Mouse (Mus musculus): ENCODE data around the gene Specc1. TPM values are rescaled to one million over a fixed set of nuclear protein-coding genes. Genes with fewer than 3 reads are reported as not detected.

The Specc1 gene
- total RNA-seq, 2 experiments from 2014 or later: 243 to 459 TPM

- ATAC-seq (replicated peaks; ENCODE audit: low FRiP score, poor library complexity, severe bottlenecking): no peak
These were observed 120.7 kb downstream of the Specc1 start for GRCm38 (mm10) chr11:62077157-62077865.

DNA sequence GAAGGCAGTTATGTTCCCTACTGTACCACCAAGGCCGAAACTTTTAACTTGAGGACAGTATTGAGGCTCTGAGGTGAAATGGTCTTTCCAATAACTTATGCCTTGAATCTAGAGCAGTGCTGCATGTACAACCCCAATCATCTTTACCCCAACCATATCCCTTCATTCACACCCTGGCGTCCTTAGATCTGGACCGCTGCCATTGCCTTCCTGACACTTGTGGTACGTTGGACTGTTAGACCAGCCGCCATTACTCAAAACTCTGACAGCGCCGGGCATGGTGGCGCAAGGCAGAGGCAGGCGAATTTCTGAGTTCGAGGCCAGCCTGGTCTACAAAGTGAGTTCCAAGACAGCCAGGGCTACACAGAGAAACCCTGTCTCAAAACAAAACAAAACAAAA, 121.8 kb downstream of the Specc1 start:
- no peak for ATAC-seq (replicated peaks; ENCODE audit: low FRiP score, poor library complexity, severe bottlenecking)

DNA sequence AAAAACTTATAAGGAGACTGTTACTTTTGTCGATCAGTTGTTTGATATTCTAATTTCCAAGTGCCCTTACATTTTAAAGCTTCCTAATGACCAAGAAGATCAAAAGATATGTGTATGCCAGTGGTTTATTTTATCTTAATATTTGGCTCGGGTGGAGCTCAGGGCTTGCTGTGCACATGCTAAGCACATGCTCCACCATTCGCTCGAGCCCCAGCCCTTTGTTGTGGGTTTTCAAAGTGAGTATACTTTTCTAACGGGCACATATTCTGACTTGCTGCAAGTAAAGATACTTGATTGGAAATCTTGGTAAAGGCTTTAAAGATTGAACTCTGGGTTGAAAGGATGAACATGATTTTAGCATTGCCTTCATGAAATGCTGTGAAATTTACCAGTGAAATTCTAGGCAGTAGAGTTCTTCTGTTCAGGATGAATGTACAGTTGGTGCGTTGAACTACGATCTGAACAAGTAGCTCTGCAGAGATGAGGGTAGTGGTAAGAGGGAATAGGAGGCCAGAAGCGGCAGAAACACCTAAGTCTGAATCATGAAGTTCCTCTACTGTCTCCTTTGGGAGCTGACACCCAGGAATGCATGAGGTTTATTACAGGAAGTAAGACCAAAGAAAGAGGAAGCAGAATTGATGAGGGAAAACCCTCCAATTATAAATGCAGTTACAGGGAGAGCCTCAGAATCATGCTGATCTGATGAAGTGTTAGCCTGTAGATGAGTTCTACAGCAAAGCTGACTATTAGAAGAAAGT, 122.7 kb downstream of the Specc1 start:
- no peak for ATAC-seq (replicated peaks; ENCODE audit: low FRiP score, poor library complexity, severe bottlenecking)

- no peak for ATAC-seq (replicated peaks; ENCODE audit: low FRiP score, poor library complexity, severe bottlenecking)
These were observed 123.9 kb downstream of the Specc1 start for GRCm38 (mm10) chr11:62080476-62080875.

DNA sequence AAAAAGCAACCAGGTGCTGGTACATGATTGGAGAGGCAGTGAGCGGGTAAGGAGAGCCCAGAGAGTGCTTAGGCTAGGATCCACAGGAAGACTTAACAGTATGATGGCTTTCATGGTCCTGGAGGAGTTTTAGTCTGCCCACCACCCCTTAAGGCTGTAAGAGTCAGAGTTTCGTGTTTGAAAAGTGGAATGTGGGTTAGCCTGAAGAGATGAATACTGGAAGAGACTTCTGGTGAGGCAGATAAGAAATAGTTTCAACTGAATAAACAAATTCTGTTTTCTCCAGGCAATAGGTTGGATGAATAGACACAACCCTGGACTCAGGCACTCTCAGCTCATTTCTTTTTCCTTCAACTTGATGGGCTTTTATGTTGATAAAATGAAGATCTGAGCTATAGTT, 130.1 kb downstream of the Specc1 start:
- ATAC-seq (replicated peaks; ENCODE audit: low FRiP score, poor library complexity, severe bottlenecking): no peak

- no peak for ATAC-seq (replicated peaks; ENCODE audit: low FRiP score, poor library complexity, severe bottlenecking)
These were observed 130.5 kb downstream of the Specc1 start for GRCm38 (mm10) chr11:62087051-62087450.

DNA sequence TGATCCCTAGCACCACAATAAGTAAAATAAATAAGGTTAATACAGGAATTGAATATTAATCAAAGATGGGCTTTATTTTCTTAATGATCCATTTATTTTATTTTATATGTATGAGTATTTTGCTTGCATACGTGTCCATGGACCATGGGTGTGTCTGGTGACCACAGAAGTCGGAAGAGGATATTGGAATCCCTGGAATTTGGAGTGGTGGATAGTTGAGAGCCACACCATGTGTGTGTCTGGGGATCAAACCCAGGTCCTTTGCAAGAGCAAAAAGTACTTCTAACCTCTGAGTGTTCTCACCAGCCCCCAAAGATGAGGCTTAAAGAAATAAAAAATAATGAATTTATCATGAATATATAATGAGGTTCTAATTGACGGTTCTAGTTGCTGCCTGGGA, 132.1 kb downstream of the Specc1 start:
- ATAC-seq (replicated peaks; ENCODE audit: low FRiP score, poor library complexity, severe bottlenecking): no peak

GRCm38 (mm10) chr11:62090321-62090720, 133.8 kb downstream of the Specc1 start:
- no peak for ATAC-seq (replicated peaks; ENCODE audit: low FRiP score, poor library complexity, severe bottlenecking)

GRCm38 (mm10) chr11:62103380-62103911, 146.9 kb downstream of the Specc1 start:
- ATAC-seq (replicated peaks; ENCODE audit: low FRiP score, poor library complexity, severe bottlenecking): no peak

DNA sequence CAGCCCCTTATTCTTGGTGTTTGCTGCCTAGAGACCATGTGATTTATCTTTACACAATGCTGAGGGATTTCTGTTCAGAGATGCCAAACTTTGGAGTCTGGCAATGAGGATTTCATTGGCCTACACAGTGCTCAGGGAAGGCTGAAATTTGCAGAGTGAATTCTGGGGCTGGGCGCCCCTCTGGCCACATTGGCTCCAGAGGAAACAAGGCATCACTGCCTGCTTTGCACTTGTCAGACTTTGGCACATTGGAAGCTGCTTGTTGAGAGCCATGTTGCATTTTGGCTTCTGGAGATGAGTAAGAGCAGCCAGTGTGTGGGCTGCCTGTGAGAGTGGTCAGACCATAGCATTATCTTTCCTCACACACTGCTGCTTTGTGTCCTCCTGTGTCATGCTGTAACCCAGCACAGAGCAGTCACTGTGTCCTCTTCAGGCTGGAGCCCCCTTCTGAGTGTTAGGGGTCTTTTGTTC, 149.9 kb downstream of the Specc1 start:
- ATAC-seq (replicated peaks; ENCODE audit: low FRiP score, poor library complexity, severe bottlenecking): no peak

GRCm38 (mm10) chr11:62107272-62107836, 150.8 kb downstream of the Specc1 start:
- no peak for ATAC-seq (replicated peaks; ENCODE audit: low FRiP score, poor library complexity, severe bottlenecking)

- ATAC-seq (replicated peaks; ENCODE audit: low FRiP score, poor library complexity, severe bottlenecking): no peak
These were observed 162.0 kb downstream of the Specc1 start for GRCm38 (mm10) chr11:62118561-62118960.

GRCm38 (mm10) chr11:62119871-62120270, 163.3 kb downstream of the Specc1 start:
- ATAC-seq (replicated peaks; ENCODE audit: low FRiP score, poor library complexity, severe bottlenecking): no peak

- ATAC-seq (replicated peaks; ENCODE audit: low FRiP score, poor library complexity, severe bottlenecking): no peak
These were observed 164.8 kb downstream of the Specc1 start for GRCm38 (mm10) chr11:62121365-62121764.

DNA sequence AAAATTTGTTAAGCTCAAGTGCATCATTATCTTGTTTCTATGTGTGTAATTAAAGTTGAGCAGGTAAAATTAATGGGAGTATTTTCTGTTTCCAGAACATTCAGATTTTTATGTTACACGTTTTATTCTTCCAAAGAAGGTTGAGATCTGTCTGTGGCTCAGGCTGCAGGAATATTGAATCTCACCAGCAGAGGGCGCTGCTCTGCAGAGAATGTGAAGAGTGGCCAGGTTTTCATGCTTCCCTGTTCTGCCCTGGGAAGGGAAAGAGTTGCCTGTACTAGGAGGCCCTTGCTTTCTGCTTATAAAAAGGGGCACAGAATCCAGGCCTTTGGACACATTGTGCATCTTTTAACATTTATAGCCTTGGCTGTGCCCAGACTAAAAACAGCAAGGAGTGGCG, 171.1 kb downstream of the Specc1 start:
- peak; percentile 70 for ATAC-seq (replicated peaks; ENCODE audit: low FRiP score, poor library complexity, severe bottlenecking)

- ATAC-seq (replicated peaks; ENCODE audit: low FRiP score, poor library complexity, severe bottlenecking): no peak
These were observed 171.6 kb downstream of the Specc1 start for GRCm38 (mm10) chr11:62128197-62128596.

DNA sequence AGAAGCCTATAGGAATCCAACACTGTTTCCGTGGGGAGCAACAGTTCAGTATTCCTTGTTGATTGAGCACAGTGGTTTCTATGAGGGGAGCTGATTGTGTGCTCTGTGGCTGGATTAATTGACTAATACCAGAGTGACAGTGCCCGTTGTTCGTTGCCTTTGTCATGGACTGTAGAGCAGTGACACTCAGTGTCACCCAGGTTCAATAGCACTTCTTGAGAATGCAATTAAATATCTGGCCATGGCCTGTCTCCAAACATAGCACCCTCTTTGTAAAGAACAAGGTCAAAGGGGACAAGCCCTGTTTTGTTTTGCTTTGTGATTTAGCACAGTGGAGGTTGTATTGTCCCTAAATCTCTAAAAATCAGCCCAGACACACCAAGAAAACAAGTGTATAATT, 173.6 kb downstream of the Specc1 start:
- ATAC-seq (replicated peaks; ENCODE audit: low FRiP score, poor library complexity, severe bottlenecking): no peak

GRCm38 (mm10) chr11:62130685-62131295, 174.2 kb downstream of the Specc1 start:
- no peak for ATAC-seq (replicated peaks; ENCODE audit: low FRiP score, poor library complexity, severe bottlenecking)

DNA sequence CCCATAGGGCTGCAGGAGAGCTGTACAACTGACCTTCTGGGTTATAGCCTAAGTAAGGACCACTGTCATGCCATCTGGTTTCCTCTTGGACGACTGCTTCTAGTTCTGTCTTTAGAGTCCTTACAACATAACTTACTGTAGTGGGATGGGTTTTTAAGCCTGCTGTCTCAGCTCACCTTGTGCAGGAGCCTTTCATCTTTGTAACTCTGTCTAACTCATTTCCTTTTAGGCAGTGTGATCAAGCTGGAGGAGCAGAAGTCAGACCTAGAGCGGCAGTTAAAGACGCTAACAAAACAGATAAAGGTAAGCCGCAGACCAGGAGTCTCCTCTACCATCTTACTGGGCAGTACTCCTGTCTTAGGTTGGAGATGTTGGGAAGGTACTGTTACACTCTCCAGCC, 175.0 kb downstream of the Specc1 start:
- no peak for ATAC-seq (replicated peaks; ENCODE audit: low FRiP score, poor library complexity, severe bottlenecking)

- no peak for ATAC-seq (replicated peaks; ENCODE audit: low FRiP score, poor library complexity, severe bottlenecking)
These were observed 177.6 kb downstream of the Specc1 start for GRCm38 (mm10) chr11:62134191-62134590.
